Mouse (Mus musculus) ES-Bruce4 (cell line): ENCODE data around the gene Plpp3. TPM values are rescaled to one million over a fixed set of nuclear protein-coding genes. Genes with fewer than 3 reads are reported as not detected.

Source experiments
- H3K27ac ChIP-seq: 2 replicates; pipeline ENCODE4 v1.5.1; 2012; ENCODE audit warnings: low read length, inconsistent platforms; ENCODE audit not compliant: insufficient read depth
- H3K27me3 ChIP-seq: 2 replicates; pipeline ENCODE4 v1.6.1; 2012; ENCODE audit warnings: mild to moderate bottlenecking, low read length, inconsistent platforms; ENCODE audit not compliant: control insufficient read depth, poor library complexity, insufficient read depth, severe bottlenecking
- H3K36me3 ChIP-seq: 2 replicates; pipeline ENCODE4 v1.6.1; 2012; ENCODE audit warnings: inconsistent platforms, mild to moderate bottlenecking, low read length, moderate library complexity; ENCODE audit not compliant: control insufficient read depth, poor library complexity, insufficient read depth, severe bottlenecking
- H3K4me1 ChIP-seq: one replicate; pipeline ENCODE4 v1.8.1; 2011; ENCODE audit warnings: low read length; ENCODE audit not compliant: control insufficient read depth, insufficient read depth
- H3K4me3 ChIP-seq: 2 replicates; pipeline ENCODE4 v1.5.1; 2011; ENCODE audit warnings: low read depth, mild to moderate bottlenecking, low read length
- H3K9ac ChIP-seq: 2 replicates; pipeline ENCODE4 v1.6.1; 2012; ENCODE audit warnings: low read depth, mild to moderate bottlenecking, inconsistent platforms; ENCODE audit not compliant: poor library complexity, severe bottlenecking
- H3K9me3 ChIP-seq: replicated peaks from 2 replicates; pipeline ENCODE4 v1.6.1; 2012; ENCODE audit warnings: mild to moderate bottlenecking, low read length, inconsistent platforms; ENCODE audit not compliant: control insufficient read depth, poor library complexity, insufficient read depth, severe bottlenecking
- CTCF ChIP-seq: IDR thresholded peaks from one replicate; pipeline ENCODE4 v1.8.1; 2011; ENCODE audit warnings: low read depth, low read length
- EP300 ChIP-seq: IDR thresholded peaks from 2 replicates; pipeline ENCODE4 v1.6.1; 2011; ENCODE audit warnings: low read depth, low read length; ENCODE audit not compliant: insufficient read depth
- POLR2A ChIP-seq: IDR thresholded peaks from one replicate; pipeline ENCODE4 v1.8.1; 2011; ENCODE audit warnings: low read length; ENCODE audit not compliant: insufficient read depth
- polyA plus RNA-seq: library from polyadenylated mRNA; stranded (reverse); fragments of >200 nt; gene quantifications from 2 replicates; pipeline ENCODE4 v1.2.4, GENCODE M21; 2011; ENCODE audit warnings: low read depth; ENCODE audit not compliant: missing spikeins, insufficient read depth, insufficient read length

Plpp3 gene
- polyA plus RNA-seq, 1 experiment: 16.1 TPM

DNA sequence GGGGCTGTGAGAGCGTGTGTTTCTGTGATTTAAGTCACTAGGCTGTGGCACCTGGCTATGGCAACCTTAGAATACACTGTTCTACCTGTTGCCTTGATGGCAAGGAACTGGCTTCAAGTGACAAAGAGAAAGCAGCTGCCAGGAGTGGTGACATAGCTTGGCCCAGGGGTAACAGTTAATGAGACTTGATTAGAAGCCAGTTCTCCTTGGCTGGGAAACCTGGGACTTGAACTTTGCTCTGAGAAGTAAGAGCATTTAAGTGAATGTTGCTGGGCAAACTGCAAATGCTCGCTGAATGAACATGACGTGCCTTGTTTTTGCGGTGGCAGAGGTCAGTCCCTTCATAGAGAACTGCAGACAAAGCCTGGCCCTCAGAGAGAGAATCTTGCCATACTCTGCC lies 122.7 kb downstream of the Plpp3 start:
- Histone ChIP-seq H3K4me1 (peaks cover 12% of the 10 kb centered on the region), H3K4me3 (no peak overlapping the region), H3K9ac (no peak overlapping the region), H3K27me3 (no peaks in the 10 kb centered on the region), H3K27ac (no peak overlapping the region), H3K9me3 (no peaks in the 10 kb centered on the region), H3K36me3 (no peaks in the 10 kb centered on the region)
- TF ChIP-seq EP300 (no peak), CTCF (no peak), POLR2A (no peak)

DNA sequence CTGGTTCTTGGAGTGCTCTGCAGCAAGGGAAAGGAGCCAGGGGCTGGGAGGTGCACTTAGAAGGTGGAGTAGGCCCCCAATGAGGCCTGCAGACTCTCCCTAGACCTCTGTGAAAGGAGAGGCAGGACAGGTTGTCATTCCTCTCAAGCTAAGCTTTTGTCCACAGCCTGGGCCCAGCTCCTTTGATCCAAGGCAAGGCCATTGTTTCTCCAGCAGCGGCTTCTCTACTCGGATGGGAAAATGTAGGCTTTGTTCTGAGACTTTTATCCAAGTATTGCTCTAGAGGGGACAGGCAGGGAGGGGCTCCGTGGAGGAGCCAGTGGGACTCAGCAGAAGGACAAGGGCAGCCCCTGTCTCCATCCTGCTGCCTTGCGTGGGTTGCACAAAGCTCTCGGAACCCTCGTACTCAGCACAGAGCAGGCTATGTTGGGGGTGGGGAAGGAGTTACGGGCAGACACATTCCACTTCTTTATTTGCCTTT lies 124.6 kb downstream of the Plpp3 start:
- Histone ChIP-seq H3K4me1 (peaks cover 7% of the 10 kb centered on the region), H3K4me3 (no peak overlapping the region), H3K27ac (0 out of 2 replicates have a peak overlapping the region, but pooled peaks have one; percentile 30), H3K27me3 (no peaks in the 10 kb centered on the region), H3K36me3 (no peaks in the 10 kb centered on the region), H3K9ac (no peak overlapping the region), H3K9me3 (no peaks in the 10 kb centered on the region)
- TF ChIP-seq POLR2A (no peak), EP300 (peak; percentile 52; the same call in 1 of the 2 replicates)

Other genes starting within 250 kb of the Plpp3 start
- gene Fyb2, start 243.9 kb upstream of the Plpp3 start, polyA plus RNA-seq: 0.25 and 0.37 TPM in 2 replicates
- 12.3 and 14.0 TPM in 2 replicates for gene Prkaa2, start 47.5 kb upstream of the Plpp3 start, polyA plus RNA-seq